Mouse (Mus musculus) liver, embryonic 14.5 days (tissue): ENCODE measurements around the gene Hmga1b.

Experiments
- CTCF ChIP-seq: IDR thresholded peaks from 2 replicates; pipeline ENCODE4 v1.5.1; 2016; ENCODE audit warnings: antibody characterized with exemption, low read depth, control low read depth
- EP300 ChIP-seq: IDR thresholded peaks from 2 replicates; pipeline ENCODE4 v1.6.1; 2016; ENCODE audit warnings: antibody characterized with exemption, low read depth

GRCm38 (mm10) chr11:120731395-120731794, 31.2 kb upstream of the Hmga1b start:
- TF ChIP-seq CTCF: no peak
- no peak for TF ChIP-seq EP300
